Comparison of ENCODE assay signal across 7 mouse cellular contexts in genomic region chr2:125866058-125866740, GRCm38 (mm10). TPM values are rescaled to one million over a fixed set of nuclear protein-coding genes. Genes with fewer than 3 reads are reported as not detected.
DNase-seq lines count a peak whose midpoint lies in the region; ATAC-seq and TF ChIP-seq lines count a peak whose summit lies in the region.

No protein-coding gene starts in this region.

- H3K4me3 ChIP-seq in embryonic facial prominence, embryonic 13.5 days: peak overlapping the region; percentile 57
- H3K4me3 ChIP-seq in kidney, adult 2 months (ENCODE audit: insufficient read depth, low read depth, low read length): peak overlapping the region; percentile 96
- H3K4me3 ChIP-seq in limb, embryonic 14.5 days (replicated peaks; ENCODE audit: low read length): peak overlapping the region; percentile 55
- H3K4me3 ChIP-seq in midbrain, embryonic 16.5 days (ENCODE audit: low read depth, low read length): peak overlapping the region; percentile 54
- peak overlapping the region; percentile 89 for H3K4me3 ChIP-seq in spleen, adult 2 months (ENCODE audit: extremely low read depth, insufficient read depth, insufficient read length)

- WGBS in embryonic facial prominence, embryonic 13.5 days: 5% methylated on average over 23 of the region's 23 CpGs
- 2% methylated on average over 23 of the region's 23 CpGs for WGBS in kidney, adult 2 months
- 4% methylated on average over 23 of the region's 23 CpGs for WGBS in limb, embryonic 14.5 days
- WGBS in midbrain, embryonic 16.5 days: 5% methylated on average over 23 of the region's 23 CpGs
- WGBS in spleen, adult 2 months: 2% methylated on average over 23 of the region's 23 CpGs

- H3K9me3 ChIP-seq in embryonic facial prominence, embryonic 13.5 days: no peaks in the 10 kb centered on the region
- H3K9me3 ChIP-seq in limb, embryonic 14.5 days (ENCODE audit: control insufficient read depth, low read length): no peaks in the 10 kb centered on the region
- H3K9me3 ChIP-seq in midbrain, embryonic 16.5 days (replicated peaks; ENCODE audit: control insufficient read depth, low read length, poor library complexity, severe bottlenecking): no peaks in the 10 kb centered on the region

- peak overlapping the region; percentile 68 for H3K4me2 ChIP-seq in embryonic facial prominence, embryonic 13.5 days
- peak overlapping the region; percentile 74 for H3K4me2 ChIP-seq in limb, embryonic 14.5 days (replicated peaks; ENCODE audit: low read depth, low read length, severe bottlenecking)
- peak overlapping the region; percentile 74 for H3K4me2 ChIP-seq in midbrain, embryonic 16.5 days (ENCODE audit: low read length)

- TF ChIP-seq POLR2A in kidney, adult 2 months (IDR thresholded peaks at IDR 0.05; ENCODE audit: low read depth, low read length): no peak
- 0 out of 2 replicates have a peak, but pooled peaks have one; percentile 33 for TF ChIP-seq POLR2A in limb, embryonic 14.5 days (IDR thresholded peaks at IDR 0.05; ENCODE audit: borderline replicate concordance, extremely low read depth, insufficient read depth, insufficient read length)
- no peak for TF ChIP-seq POLR2A in spleen, adult 2 months (IDR thresholded peaks at IDR 0.05; ENCODE audit: low read depth, low read length)

- peak; percentile 48; the same call in 1 of the 2 replicates for ATAC-seq in embryonic facial prominence, embryonic 13.5 days (ENCODE audit: insufficient number of reproducible peaks, insufficient read depth, low FRiP score, low TSS enrichment, low read depth)
- ATAC-seq in limb, embryonic 14.5 days (ENCODE audit: low FRiP score, low read depth): peak; percentile 80
- ATAC-seq in midbrain, embryonic 16.5 days: peak; percentile 91

- peak overlapping the region; percentile 44; the same call in 1 of the 2 replicates for H3K27ac ChIP-seq in embryonic facial prominence, embryonic 13.5 days
- H3K27ac ChIP-seq in kidney, adult 2 months (ENCODE audit: insufficient read depth, low read depth, low read length): 0 out of 2 replicates have a peak overlapping the region, but pooled peaks have one; percentile 27
- no peak overlapping the region for H3K27ac ChIP-seq in limb, embryonic 14.5 days (replicated peaks; ENCODE audit: low read depth, low read length)
- peak overlapping the region; percentile 74 for H3K27ac ChIP-seq in midbrain, embryonic 16.5 days (ENCODE audit: low read length)
- H3K27ac ChIP-seq in spleen, adult 2 months (ENCODE audit: insufficient read depth, low read length): no peak overlapping the region

- DNase-seq in adrenal gland, postnatal 25 days: peak; percentile 71
- DNase-seq in heart, adult 18-20 months: peak; percentile 67 to 77
- DNase-seq in kidney, adult 2 months: peak; percentile 85
- DNase-seq in limb, embryonic 14.5 days (ENCODE audit: low spot score): peak; percentile 61
- DNase-seq in spleen, adult 2 months (ENCODE audit: low read depth in 1 of 2, low spot score in 2 of 2): peak; percentile 32 to 58

- H3K9ac ChIP-seq in embryonic facial prominence, embryonic 13.5 days: peak overlapping the region; percentile 76
- peak overlapping the region; percentile 72 for H3K9ac ChIP-seq in limb, embryonic 14.5 days (ENCODE audit: low read depth, low read length, severe bottlenecking)
- peak overlapping the region; percentile 73 for H3K9ac ChIP-seq in midbrain, embryonic 16.5 days (ENCODE audit: low read depth, low read length)

- H3K27me3 ChIP-seq in embryonic facial prominence, embryonic 13.5 days: no peaks in the 10 kb centered on the region
- H3K27me3 ChIP-seq in kidney, adult 2 months (replicated peaks; ENCODE audit: control insufficient read depth, insufficient read depth, low read length): no peaks in the 10 kb centered on the region
- no peaks in the 10 kb centered on the region for H3K27me3 ChIP-seq in limb, embryonic 14.5 days (ENCODE audit: control insufficient read depth, insufficient read depth, low read length)
- no peaks in the 10 kb centered on the region for H3K27me3 ChIP-seq in midbrain, embryonic 16.5 days (ENCODE audit: control insufficient read depth, insufficient read depth, low read depth, low read length)
- H3K27me3 ChIP-seq in spleen, adult 2 months (ENCODE audit: control insufficient read depth, insufficient read depth, low read length): no peaks in the 10 kb centered on the region

- no peak for TF ChIP-seq CTCF in kidney, adult 2 months (conservative IDR thresholded peaks at IDR 0.05; ENCODE audit: insufficient read depth, insufficient read length, low read depth, low read length)
- no peak for TF ChIP-seq CTCF in spleen, adult 2 months (IDR thresholded peaks at IDR 0.05; ENCODE audit: extremely low read depth, insufficient read depth, insufficient read length, insufficient replicate concordance)

- 0 out of 2 replicates have a peak, but pooled peaks cover 4% of the 10 kb centered on the region for H3K36me3 ChIP-seq in embryonic facial prominence, embryonic 13.5 days
- no peaks in the 10 kb centered on the region for H3K36me3 ChIP-seq in kidney, adult 2 months (ENCODE audit: control insufficient read depth, insufficient read depth, low read length)
- H3K36me3 ChIP-seq in limb, embryonic 14.5 days (ENCODE audit: control insufficient read depth, insufficient read depth, low read length): no peaks in the 10 kb centered on the region
- no peaks in the 10 kb centered on the region for H3K36me3 ChIP-seq in midbrain, embryonic 16.5 days (ENCODE audit: control insufficient read depth, insufficient read depth, low read length)
- no peaks in the 10 kb centered on the region for H3K36me3 ChIP-seq in spleen, adult 2 months (ENCODE audit: control insufficient read depth, insufficient read depth, low read length)

- peaks cover 11% of the 10 kb centered on the region for H3K4me1 ChIP-seq in embryonic facial prominence, embryonic 13.5 days
- peaks cover 2% of the 10 kb centered on the region; the same call in 1 of the 2 replicates for H3K4me1 ChIP-seq in kidney, adult 2 months (ENCODE audit: control insufficient read depth, insufficient read depth, low read length)
- H3K4me1 ChIP-seq in limb, embryonic 14.5 days (ENCODE audit: control insufficient read depth, insufficient read depth, low read length): peaks cover 6% of the 10 kb centered on the region; the same call in 1 of the 2 replicates
- H3K4me1 ChIP-seq in midbrain, embryonic 16.5 days (ENCODE audit: control insufficient read depth, insufficient read depth, low read length): peaks cover 14% of the 10 kb centered on the region; the same call in 1 of the 2 replicates
- no peaks in the 10 kb centered on the region for H3K4me1 ChIP-seq in spleen, adult 2 months (ENCODE audit: control insufficient read depth, insufficient read depth, insufficient read length)

RNA-seq across cellular contexts. Expression of gene Cops2, which starts 7.3 kb away (rescaled TPM):
- 128 and 139 TPM in 2 replicates for total RNA-seq in adrenal gland, postnatal 25 days (2021)
- 84.7 and 87.6 TPM in 2 replicates for polyA plus RNA-seq in embryonic facial prominence, embryonic 13.5 days (2015; fragmentation: Nextera tagmentation; extraction: Ambion mirVana)
- 10 to 100 TPM; 84.1 to 89.4 TPM for total RNA-seq in heart, adult 18-20 months (2021)
- polyA plus RNA-seq in kidney, adult 2 months (2012; rRNA removed): 11.3 and 17.7 TPM in 2 replicates
- polyA plus RNA-seq in limb, embryonic 14.5 days (2012; rRNA removed): 49.0 and 75.1 TPM in 2 replicates
- polyA plus RNA-seq in limb, embryonic 14.5 days (2014; fragmentation: Nextera tagmentation; extraction: Ambion mirVana): 85.4 and 86.7 TPM in 2 replicates
- polyA plus RNA-seq in midbrain, embryonic 16.5 days (2015; fragmentation: Nextera tagmentation; extraction: Ambion mirVana): 60.0 and 64.4 TPM in 2 replicates
- polyA plus RNA-seq in spleen, adult 2 months (2012; rRNA removed): 2.0 and 2.1 TPM in 2 replicates

RNA-seq across cellular contexts. Expression of gene Galk2, which starts 7.3 kb away (rescaled TPM):
- 77.6 and 102 TPM in 2 replicates for total RNA-seq in adrenal gland, postnatal 25 days (2021)
- 37.7 and 41.4 TPM in 2 replicates for polyA plus RNA-seq in embryonic facial prominence, embryonic 13.5 days (2015; fragmentation: Nextera tagmentation; extraction: Ambion mirVana)
- 10 to 100 TPM; 12.1 to 12.7 TPM for total RNA-seq in heart, adult 18-20 months (2021)
- 41.9 and 54.7 TPM in 2 replicates for polyA plus RNA-seq in kidney, adult 2 months (2012; rRNA removed)
- 29.2 and 30.5 TPM in 2 replicates for polyA plus RNA-seq in limb, embryonic 14.5 days (2012; rRNA removed)
- 40.8 and 43.4 TPM in 2 replicates for polyA plus RNA-seq in limb, embryonic 14.5 days (2014; fragmentation: Nextera tagmentation; extraction: Ambion mirVana)
- polyA plus RNA-seq in midbrain, embryonic 16.5 days (2015; fragmentation: Nextera tagmentation; extraction: Ambion mirVana): 32.7 and 33.2 TPM in 2 replicates
- 6.7 and 8.2 TPM in 2 replicates for polyA plus RNA-seq in spleen, adult 2 months (2012; rRNA removed)

Comparison
In these comparisons a context has a peak if more than half of its experiments do, and no peak if none do; other contexts are left out.
1. H3K27ac ChIP-seq: peak in embryonic facial prominence, embryonic 13.5 days (single experiment), kidney, adult 2 months (single experiment) and midbrain, embryonic 16.5 days (single experiment); none in limb, embryonic 14.5 days (single experiment) and spleen, adult 2 months (single experiment).
2. Peak in every context shown above with its lines, with median percentiles within 50 percentile points of each other: DNase-seq, ATAC-seq, H3K4me2 ChIP-seq, H3K4me3 ChIP-seq and H3K9ac ChIP-seq.